Mouse (Mus musculus) thymus, postnatal 4 days (tissue): Measurements from ENCODE around the gene Ankdd1b.

ENCODE experiments used
- DNase-seq: peaks from one replicate; pipeline ENCODE4 v3.0.0; 2021

The Ankdd1b gene

GRCm38 (mm10) chr13:96401251-96401650 is 69.7 kb downstream of the Ankdd1b start:
- DNase-seq = no peak

GRCm38 (mm10) chr13:96389301-96389700 is 81.7 kb downstream of the Ankdd1b start:
- no peak for DNase-seq

- DNase-seq = peak; percentile 96
These were observed 82.7 kb downstream of the Ankdd1b start, which contains the start of gene Poc5 for GRCm38 (mm10) chr13:96388042-96388888. Gene Poc5, plus strand, starts transcription at chr13:96388294.

- DNase-seq = no peak
These were observed 93.1 kb downstream of the Ankdd1b start for GRCm38 (mm10) chr13:96377883-96378282.

- no peak for DNase-seq
These were observed 94.1 kb downstream of the Ankdd1b start for GRCm38 (mm10) chr13:96376871-96377270.

- peak; percentile 33 for DNase-seq
These were observed 95.5 kb downstream of the Ankdd1b start for GRCm38 (mm10) chr13:96375519-96375918.
